Mouse (Mus musculus) spleen, embryonic (tissue): ENCODE data around the gene Slc43a3.

ENCODE experiments used
- CTCF ChIA-PET: fragments of 350-600 bp; sonication (Branson Sonifier 250); formaldehyde crosslinking; loops from one replicate; lab custom pipeline; 2022; lab: Charles Lee

The Slc43a3 gene

DNA sequence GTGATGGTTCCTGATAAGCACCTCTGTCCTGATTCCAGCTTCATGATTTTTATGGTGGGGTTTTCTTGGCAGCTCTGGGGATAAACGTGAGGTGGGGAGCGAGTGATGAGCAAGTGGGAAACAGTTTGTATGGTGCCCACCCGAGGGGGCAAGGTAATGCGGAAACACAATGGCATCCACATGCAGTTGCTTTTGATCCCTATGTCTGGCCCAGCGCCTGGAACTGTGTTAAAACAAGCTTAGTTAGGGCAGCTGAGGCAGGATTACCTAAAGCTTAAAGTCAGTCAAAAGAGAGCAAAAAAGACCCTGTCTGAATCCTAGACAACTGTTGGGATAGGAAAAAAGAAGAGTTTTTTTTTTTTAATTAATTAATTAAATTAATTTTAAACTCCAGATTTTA is 1.3 kb upstream of the Slc43a3 start:
- CTCF ChIA-PET: no interaction called here

DNA sequence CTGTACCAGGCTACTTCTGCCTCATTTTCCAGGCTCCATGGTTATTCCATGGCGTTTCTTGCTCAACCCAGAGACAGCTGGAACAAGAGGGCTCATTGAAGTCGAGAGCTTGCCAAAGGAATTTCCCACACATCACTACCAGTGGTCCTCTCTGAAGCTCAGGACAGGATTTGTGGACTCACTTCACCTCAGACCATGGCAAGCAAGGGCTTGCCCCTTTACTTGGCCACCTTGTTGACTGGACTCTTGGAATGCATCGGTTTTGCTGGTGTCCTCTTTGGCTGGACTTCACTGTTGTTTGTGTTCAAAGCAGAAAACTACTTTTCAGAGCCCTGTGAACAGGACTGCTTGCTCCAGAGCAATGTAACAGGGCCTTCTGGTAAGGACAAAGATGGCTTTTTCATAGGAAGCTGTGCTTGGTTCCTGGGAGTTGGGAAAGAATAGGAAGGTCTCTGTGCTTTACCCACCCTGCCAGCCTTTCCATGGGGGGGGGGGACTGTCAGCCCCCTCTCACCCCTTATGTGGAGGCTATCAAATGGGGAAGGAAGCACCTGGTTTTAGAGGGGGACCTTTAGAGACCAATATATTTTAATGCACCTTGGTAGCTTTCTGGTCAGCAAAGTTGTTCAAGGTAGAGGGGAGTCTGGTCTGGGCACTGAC is 1.2 kb downstream of the Slc43a3 start:
- CTCF ChIA-PET: interaction anchor here (0.7 to 1.0 kb wide), 3 partner anchors 18 to 40 kb away, joined by 3 to 7 read pairs (median 5); no protein-coding TSS in a partner anchor

DNA sequence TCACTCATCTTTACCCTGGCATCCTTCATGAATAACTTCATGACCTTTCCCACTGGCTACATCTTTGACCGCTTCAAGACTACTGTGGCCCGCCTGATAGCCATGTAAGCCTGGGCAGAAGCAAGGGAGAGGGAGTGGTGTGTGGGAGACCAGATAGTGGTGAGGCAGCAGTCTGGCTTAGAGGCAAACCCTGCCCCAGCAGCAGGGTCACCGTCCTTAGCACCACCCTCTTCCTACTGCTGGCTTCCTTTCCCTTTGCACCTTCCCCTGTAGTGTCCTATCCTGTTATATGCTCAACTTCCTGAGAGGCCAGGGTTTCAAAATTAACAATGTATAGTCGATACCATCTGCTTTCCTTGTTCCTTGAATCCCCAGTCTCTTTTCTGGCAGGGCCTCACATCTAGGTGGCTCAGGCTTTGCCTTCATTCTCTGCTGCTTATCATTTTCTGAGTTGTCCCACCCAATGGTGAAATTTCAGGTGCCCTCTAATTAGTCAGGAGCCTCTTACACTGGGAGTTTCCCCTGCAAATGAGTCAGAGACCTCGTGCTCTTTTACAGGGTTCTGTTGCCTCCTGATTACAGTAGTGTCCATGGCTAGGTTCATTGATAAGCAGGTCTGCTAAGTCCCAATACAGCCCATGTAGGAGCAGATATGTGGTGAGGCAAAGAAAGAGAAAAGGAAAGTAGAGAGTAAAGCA is 2.0 kb downstream of the Slc43a3 start:
- CTCF ChIA-PET: interaction anchor here (0.7 kb wide), 1 partner anchor 41 kb away, joined by 7 read pairs; no protein-coding TSS in a partner anchor

DNA sequence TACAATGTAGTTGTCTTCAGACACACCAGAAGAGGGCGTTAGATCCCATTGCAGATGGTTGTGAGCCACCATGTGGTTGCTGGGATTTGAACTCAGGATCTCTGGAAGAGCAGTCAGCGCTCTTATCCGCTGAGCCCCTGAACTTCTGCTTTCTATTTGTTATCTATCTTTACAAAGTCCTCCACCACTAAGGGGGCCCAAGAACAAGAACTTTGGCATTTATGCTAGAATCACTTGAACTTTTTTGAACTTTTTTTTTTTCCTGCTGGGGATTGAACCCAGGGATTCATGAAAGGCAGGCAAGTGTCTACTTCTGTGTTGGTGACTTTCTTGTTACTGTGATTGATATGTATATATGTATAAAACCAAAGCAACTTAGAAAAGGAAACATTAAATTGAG is 2.9 kb downstream of the Slc43a3 start:
- CTCF ChIA-PET: interaction anchor here (0.7 kb wide), 2 partner anchors 23 to 112 kb away, joined by 3 to 5 read pairs; no protein-coding TSS in a partner anchor

DNA sequence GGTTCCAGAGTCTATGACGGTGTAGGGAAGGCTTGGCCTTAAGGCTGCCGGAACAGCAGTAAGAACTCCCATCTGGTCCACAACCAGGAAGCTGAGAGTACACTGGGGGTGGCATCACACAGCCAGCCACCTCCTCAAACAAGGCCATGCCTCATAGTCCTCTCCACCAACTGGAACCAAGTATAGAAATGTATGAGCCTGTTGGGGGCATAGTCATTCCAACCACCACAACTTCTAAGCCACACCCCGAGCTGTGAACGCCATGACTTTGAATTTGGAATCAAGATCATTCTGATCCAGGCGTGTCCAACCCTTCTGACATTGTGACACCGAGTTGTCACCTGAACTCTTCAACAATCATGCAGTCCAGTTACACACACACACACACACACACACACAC is 3.3 kb downstream of the Slc43a3 start:
- CTCF ChIA-PET: interaction anchor here (0.7 kb wide), 2 partner anchors 23 to 112 kb away, joined by 3 to 5 read pairs; no protein-coding TSS in a partner anchor

DNA sequence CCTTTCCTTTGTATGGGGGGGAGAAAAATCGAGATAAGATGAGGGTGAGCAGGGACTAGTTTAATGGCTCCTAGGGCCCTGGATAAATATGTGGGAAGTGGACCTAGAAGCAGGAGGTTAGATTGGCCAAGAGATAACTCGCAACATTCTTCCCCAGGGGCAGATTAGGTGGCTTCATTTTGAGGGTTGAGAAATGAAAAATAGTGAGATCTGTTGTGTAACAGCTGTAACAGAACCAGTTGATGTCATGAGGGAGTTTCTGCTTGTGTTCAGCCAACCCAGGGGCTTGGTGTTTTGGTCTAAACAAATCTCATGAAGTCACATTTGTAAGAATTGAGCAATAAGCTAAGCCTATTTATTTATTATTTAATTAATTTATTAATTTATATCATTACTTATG is 5.0 kb downstream of the Slc43a3 start:
- CTCF ChIA-PET: no interaction called here

DNA sequence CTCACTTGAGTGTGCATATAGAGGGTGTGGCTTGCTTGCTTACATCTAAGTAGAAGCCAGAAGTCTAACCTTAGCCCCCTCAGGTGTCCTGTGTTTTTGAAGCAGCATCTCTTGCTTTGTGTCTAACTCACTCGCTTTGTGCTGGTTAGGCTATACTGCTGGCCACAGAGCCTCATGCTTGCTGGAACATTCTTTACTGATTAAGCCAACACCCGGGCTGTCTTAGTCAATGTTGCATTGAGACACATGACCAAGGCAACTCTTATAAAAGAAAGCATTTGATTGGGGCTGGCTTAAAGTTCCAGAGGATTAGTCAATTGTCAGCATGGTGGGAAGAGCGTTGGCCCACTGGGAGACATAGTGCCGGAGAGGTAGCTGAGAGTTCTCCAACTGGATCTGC is 5.4 kb downstream of the Slc43a3 start:
- CTCF ChIA-PET: no interaction called here

DNA sequence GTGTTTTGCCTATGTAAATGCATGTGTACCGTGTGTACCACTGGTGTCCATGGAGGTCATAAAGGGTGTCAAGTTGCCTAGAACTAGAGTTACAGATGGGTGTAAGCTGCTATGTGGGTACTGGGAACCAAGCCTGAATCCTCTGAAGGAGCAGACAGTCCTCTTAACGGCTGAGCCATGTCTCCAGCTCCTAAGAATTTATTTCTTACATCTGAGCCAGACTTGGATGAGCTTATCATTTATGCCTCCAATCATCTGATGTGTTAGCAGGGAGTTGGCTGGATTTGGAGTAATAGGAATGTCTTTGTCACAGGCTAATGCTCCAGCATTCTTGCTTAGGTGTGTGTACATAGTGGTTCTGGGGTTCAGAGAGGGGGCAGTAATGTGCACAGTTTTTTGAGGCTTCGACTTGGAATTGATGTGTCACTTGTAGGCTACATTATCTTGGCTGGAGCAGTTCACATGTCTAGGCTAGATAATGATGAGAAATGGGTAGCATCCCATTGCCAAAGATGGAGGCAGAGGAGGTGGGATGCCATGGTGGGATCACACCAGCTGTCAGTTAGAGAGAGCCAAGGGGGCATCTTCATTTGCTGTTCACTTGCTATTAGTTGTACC is 10.9 kb downstream of the Slc43a3 start:
- CTCF ChIA-PET: interaction anchor here (0.6 kb wide), 1 partner anchor 32 kb away, joined by 5 read pairs; no protein-coding TSS in a partner anchor

DNA sequence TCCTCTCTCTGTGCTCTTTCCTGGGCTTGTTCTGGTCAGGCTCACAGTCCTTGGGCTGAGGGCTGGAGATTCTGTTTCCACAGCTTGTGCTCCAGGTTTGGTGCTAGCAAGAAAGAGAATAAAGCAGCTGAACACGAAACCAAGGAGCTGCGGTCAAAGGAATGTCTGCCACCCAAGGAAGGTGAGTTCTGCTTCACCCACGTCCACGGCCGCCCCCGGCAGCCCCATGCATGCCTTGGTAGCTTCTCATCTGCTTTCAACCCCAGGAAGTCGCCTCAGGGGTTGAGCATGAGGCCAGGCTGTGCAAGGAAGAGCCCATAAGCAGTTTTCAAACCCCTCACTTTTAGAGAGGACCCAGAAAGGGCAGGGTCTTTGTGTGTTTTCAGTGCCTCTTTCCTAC is 11.9 kb downstream of the Slc43a3 start:
- CTCF ChIA-PET: no interaction called here

DNA sequence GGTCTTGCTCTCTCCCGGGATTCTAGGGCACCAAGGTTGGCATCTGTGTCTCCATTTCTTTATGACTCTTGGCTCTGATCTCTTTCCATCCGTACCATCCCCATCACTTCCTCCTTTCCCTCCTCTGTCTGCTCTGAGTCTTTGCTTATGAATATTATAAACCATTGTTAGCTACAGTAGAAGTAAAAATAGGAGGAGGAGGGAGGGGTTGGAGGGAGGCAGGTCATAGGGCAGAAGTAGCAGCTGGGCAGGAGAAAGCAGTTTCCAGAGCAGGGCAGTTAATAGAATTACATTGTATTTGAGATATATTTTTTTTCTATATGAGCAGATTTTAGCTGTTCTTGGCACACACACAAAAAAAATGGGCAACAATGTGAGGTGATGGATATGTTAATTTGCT is 12.3 kb downstream of the Slc43a3 start:
- CTCF ChIA-PET: no interaction called here

DNA sequence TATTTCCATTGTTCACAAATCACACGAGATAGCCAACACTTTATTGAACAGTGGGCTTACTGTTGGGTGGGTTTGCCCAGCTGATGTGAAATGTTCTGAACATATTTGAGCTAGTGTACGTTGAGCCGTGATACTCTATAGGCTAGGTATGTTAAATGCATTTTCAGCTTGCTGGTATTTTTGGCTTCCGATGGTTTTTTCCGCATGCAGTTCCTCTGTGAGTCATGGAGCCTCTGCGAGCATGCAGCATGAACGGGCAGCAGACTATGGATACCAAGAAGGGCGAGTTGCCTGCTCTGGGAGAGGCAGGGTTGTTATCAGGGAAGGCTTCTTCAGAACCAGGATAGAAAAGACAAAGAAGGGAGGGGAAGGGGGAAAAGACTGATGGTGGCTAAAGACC is 14.6 kb downstream of the Slc43a3 start:
- CTCF ChIA-PET: interaction anchor here (0.6 kb wide), 1 partner anchor 62 kb away, joined by 5 read pairs; no protein-coding TSS in a partner anchor

DNA sequence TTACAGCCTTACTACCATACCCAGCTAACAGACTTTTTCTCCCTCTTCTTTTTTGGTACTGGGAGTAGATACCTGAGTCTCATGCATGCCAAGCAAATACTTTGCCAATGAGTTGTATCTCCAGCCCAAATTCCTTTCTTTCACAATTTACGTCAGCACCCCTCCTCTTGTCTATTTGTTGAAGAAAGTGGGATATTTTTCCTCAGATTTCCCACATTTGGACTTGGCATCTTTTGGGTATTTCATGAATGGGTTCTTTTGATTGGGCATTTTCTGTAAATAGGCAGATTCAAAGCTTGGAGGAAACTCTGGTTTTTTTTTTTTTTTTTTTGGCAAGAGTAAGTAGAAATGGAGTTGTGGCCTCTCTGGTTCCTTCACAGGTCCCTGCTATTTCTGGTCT is 15.9 kb downstream of the Slc43a3 start:
- CTCF ChIA-PET: interaction anchor here (0.7 kb wide), 1 partner anchor 72 kb away, joined by 3 read pairs; no protein-coding TSS in a partner anchor

DNA sequence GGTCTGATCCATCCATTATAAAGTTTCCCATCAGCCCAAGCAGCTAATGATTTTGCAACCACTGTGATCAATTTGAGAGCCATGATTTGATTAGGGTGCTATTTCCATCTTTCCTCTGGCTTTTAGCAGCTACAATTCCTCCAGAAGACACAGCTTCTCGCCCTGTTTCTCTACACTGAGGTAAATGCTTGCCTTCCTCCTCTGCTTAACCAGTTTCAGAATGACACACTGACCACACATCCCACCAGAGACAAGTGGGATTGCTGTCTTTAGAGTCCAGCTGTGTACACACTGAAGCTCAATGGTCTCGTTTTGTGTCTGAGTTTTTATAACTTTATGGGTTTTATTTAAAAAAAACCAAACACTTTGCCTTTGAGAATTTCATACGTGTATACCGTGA is 16.3 kb downstream of the Slc43a3 start:
- CTCF ChIA-PET: interaction anchor here (0.7 kb wide), 1 partner anchor 71 kb away, joined by 3 read pairs; no protein-coding TSS in a partner anchor

DNA sequence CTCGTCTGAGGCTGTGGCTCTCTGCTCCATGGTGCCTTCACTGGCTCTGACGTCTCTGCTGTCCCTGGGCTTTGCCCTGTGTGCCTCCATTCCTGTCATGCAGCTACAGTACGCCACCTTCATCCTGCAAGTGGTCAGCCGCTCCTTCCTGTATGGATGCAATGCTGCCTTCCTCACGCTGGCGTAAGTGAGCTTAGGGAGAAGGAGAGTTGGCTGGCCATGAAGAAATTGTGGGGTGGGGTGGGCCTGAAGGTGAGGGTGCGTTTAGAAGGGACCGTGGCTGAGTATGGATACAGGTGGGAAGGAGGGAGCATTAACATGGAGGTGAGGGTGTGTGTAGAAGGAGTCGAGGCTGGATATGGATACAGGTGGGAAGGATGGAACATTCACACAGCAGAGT is 19.1 kb downstream of the Slc43a3 start:
- CTCF ChIA-PET: interaction anchor here (0.7 to 1.6 kb wide), 2 partner anchors 18 to 53 kb away, joined by 5 to 15 read pairs; no protein-coding TSS in a partner anchor

DNA sequence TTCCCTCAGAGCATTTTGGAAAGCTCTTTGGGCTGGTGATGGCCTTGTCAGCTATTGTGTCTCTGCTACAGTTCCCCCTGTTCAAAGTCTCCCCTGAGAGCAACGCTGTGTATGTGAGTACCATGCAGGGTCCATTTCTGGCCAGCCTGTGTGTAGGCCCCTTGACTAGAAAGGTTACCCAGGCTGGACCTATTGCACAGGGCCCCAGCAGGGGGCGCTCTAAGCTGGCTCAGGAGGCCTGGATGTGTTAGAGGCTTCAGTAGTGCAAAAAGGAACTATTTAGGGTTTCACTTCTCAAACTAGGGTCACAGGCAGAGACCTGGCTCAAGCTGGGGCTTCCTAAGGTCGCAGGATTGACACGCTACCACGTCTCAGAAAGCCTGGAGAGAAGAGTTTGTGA is 19.9 kb downstream of the Slc43a3 start:
- CTCF ChIA-PET: interaction anchor here (0.8 to 1.6 kb wide), 3 partner anchors 12 to 52 kb away, joined by 4 to 15 read pairs (median 6); no protein-coding TSS in a partner anchor

DNA sequence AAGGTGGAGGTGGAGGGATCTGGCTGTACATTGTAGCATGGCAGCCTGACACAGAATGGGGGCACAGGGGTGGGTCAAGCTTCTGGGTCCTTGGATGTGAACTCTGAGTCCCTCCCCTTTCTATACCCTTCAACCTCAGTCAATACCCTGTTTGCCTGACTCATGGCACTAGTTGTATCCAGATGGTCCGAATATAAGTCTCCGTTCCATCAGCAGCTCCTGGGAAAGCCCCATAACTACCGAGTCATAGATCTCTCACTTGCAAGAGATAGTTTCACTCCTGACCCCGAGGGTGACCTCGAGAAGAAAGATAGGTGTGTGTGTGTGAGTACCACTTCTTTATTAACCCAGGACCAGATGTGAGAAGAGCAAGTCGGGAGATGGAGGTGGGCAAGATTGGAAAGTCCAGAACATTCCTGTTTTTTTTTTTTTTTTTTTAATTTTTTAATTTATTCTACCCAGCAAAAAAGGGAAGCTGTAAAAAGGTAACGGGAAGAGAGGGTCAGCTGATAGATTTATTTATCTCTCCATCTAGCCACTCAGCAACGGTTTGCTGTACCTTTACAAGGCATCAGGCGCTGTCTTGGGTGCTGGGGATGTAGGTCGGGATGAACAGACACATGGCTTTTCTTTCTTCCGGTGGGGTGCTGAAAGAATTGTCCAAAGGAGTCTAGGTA is 22.3 kb downstream of the Slc43a3 start:
- CTCF ChIA-PET: interaction anchor here (0.7 to 1.0 kb wide), 2 partner anchors 44 to 61 kb away, joined by 5 to 6 read pairs; no protein-coding TSS in a partner anchor

DNA sequence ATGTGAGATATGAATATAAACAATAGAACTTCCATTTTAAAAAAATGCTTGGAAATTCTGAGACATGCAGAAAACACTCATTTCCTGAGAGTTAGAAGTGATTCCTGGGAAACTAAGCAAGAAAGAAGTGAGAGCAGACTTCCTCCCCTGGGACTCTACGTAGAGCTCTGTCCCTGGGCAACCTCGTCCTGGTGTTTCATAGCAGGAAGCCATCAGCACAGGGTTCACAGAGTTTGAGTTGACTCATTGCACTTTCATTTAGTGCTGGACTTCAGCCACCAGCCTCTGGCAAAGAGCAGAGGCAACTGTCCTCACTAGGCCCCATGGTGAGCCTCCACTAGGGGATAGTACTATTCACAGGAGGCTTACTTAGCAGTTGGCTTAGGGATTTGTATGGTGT is 24.9 kb downstream of the Slc43a3 start:
- CTCF ChIA-PET: no interaction called here

DNA sequence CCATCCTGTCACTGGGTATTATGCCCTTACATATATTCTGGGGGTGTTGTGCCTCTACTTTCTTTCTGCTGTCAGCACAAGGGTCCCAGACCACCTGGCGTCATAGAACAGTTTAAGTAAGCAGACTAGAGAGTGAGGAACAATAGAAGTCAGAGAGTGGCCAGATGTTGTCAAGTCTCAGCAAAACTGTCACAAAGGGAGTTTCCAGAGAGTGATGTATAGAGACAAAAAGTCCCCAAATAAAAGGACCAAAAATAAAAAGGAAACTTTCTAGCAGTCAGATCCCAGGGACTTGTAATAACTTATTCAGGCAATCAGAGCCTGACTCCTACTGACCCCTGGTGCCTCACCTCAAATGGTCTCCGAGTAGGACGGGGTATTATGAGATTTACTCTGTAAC is 25.5 kb downstream of the Slc43a3 start:
- CTCF ChIA-PET: interaction anchor here (0.6 kb wide), 1 partner anchor 22 kb away, joined by 3 read pairs; no protein-coding TSS in a partner anchor

DNA sequence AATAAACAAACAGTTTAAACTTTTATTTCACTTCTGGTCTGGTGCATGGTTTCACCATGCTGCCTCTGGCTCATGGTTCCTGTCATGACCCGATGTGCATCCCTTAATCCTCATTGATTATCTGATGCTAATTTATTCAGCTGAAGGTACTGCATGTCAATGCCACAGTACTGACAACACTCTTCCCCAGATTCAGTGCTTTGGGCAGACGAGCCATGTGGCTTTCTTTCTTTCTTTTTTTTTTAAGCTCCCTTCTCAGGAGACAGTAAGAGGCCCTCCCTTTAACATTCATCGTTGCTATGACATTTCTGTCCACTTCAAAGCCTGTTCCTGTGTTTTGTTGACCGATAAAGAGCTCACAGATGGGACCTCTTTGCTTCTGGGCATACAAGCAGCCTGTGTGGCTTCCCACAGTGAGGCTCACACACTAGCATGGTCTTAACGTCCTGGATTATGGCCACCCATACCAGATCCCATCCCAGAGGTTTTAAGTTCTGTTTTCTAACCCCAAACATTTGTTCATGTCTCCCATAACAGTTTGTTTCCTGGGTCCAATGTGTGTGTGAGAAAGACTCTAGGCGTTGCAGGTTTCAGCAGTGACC is 26.6 kb downstream of the Slc43a3 start:
- CTCF ChIA-PET: no interaction called here

DNA sequence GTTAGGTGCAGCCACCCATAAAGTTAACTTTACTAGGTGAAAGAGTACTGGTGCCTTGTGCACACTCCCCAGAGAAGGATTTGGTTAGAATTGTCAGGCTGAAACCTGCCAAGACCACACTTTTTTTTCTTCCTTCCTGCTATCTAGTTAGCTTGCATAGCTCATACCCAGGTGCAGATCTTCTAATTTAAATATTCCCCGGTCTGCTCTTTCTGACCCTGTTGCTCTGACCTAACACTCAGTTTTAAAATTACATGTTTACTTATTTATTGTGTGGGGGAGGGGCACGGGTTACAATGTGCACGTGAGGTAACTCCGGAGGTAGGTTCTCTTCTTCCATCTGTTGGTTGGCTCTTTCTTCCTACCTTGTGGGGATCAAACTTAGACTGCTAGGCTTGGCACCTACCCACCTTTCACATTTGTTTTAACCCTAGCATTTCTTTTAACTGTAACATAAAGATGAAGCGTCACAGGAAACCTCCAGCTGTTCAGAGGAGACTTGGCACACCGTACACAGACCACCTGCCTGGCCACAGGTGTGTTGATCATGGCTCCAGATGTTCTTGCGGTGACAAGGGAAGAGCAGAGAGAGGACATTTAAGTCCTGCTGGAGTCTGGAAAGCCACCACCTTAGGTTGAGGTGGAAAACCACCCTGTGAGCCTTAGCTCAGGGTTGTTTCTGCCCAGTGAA is 27.9 kb downstream of the Slc43a3 start:
- CTCF ChIA-PET: no interaction called here
